8 mouse cellular contexts compared by ENCODE assay signal in genomic region chr4:33292409-33293370, GRCm38 (mm10). TPM values are rescaled to one million over a fixed set of nuclear protein-coding genes. Genes with fewer than 3 reads are reported as not detected.
DNase-seq lines count a peak whose midpoint lies in the region; ATAC-seq lines count a peak whose summit lies in the region.

No protein-coding gene starts in this region.

- H3K9me3 ChIP-seq in embryonic facial prominence, embryonic 15.5 days (replicated peaks): no peaks in the 10 kb centered on the region
- H3K9me3 ChIP-seq in heart, embryonic 16.5 days (replicated peaks; ENCODE audit: control insufficient read depth, low read length): no peaks in the 10 kb centered on the region
- no peaks in the 10 kb centered on the region for H3K9me3 ChIP-seq in lung, embryonic 15.5 days

- no peak overlapping the region for H3K27ac ChIP-seq in embryonic facial prominence, embryonic 15.5 days (replicated peaks)
- no peak overlapping the region for H3K27ac ChIP-seq in heart, embryonic 16.5 days (ENCODE audit: low read length)
- H3K27ac ChIP-seq in lung, embryonic 15.5 days: no peak overlapping the region

- WGBS in embryonic facial prominence, embryonic 15.5 days: 18% methylated on average over 16 of the region's 16 CpGs
- 22% methylated on average over 16 of the region's 16 CpGs for WGBS in heart, embryonic 16.5 days
- WGBS in large intestine, adult 2 months: 19% methylated on average over 16 of the region's 16 CpGs
- 17% methylated on average over 16 of the region's 16 CpGs for WGBS in lung, embryonic 15.5 days

- H3K4me1 ChIP-seq in embryonic facial prominence, embryonic 15.5 days: 0 out of 2 replicates have a peak, but pooled peaks cover 8% of the 10 kb centered on the region
- no peaks in the 10 kb centered on the region for H3K4me1 ChIP-seq in heart, embryonic 16.5 days (ENCODE audit: control insufficient read depth, insufficient read depth, low read length)
- H3K4me1 ChIP-seq in lung, embryonic 15.5 days: 0 out of 2 replicates have a peak, but pooled peaks cover 4% of the 10 kb centered on the region

- peak; percentile 73 to 80 for DNase-seq in CD8-positive naive resting alpha-beta T cell, adult 2 months (ENCODE audit: low read depth in 2 of 2, low spot score in 2 of 2)
- DNase-seq in adrenal gland, postnatal 25 days: peak; percentile 80
- DNase-seq in large intestine, adult 2 months (ENCODE audit: low read depth, low spot score): peak; percentile 46
- DNase-seq in retina, adult 2 months (ENCODE audit: low read depth, low spot score): peak; percentile 51
- DNase-seq in thymus, postnatal 36 days: peak; percentile 59 to 72

- H3K4me3 ChIP-seq in embryonic facial prominence, embryonic 15.5 days (replicated peaks): no peak overlapping the region
- peak overlapping the region; percentile 14; the same call in 1 of the 2 replicates for H3K4me3 ChIP-seq in heart, embryonic 16.5 days (ENCODE audit: low read length)
- no peak overlapping the region for H3K4me3 ChIP-seq in lung, embryonic 15.5 days

- H3K9ac ChIP-seq in embryonic facial prominence, embryonic 15.5 days: no peak overlapping the region
- H3K9ac ChIP-seq in heart, embryonic 16.5 days (ENCODE audit: low read length): no peak overlapping the region
- no peak overlapping the region for H3K9ac ChIP-seq in lung, embryonic 15.5 days

- H3K4me2 ChIP-seq in embryonic facial prominence, embryonic 15.5 days (replicated peaks): 0 out of 2 replicates have a peak overlapping the region, but pooled peaks have one; percentile 19
- peak overlapping the region; percentile 43 for H3K4me2 ChIP-seq in heart, embryonic 16.5 days (ENCODE audit: low read depth, low read length)
- H3K4me2 ChIP-seq in lung, embryonic 15.5 days: peak overlapping the region; percentile 22; the same call in 1 of the 2 replicates

- ATAC-seq in embryonic facial prominence, embryonic 15.5 days (ENCODE audit: insufficient number of reproducible peaks, low FRiP score, low TSS enrichment, low read depth): no peak
- no peak for ATAC-seq in heart, embryonic 16.5 days (replicated peaks; ENCODE audit: extremely low read depth, insufficient read depth, low FRiP score)
- no peak for ATAC-seq in lung, embryonic 15.5 days (ENCODE audit: borderline replicate concordance, extremely low read depth, low FRiP score, low TSS enrichment)

- H3K27me3 ChIP-seq in embryonic facial prominence, embryonic 15.5 days: no peaks in the 10 kb centered on the region
- H3K27me3 ChIP-seq in heart, embryonic 16.5 days (ENCODE audit: control insufficient read depth, insufficient read depth, low read length): 0 out of 2 replicates have a peak, but pooled peaks cover 2% of the 10 kb centered on the region
- no peaks in the 10 kb centered on the region for H3K27me3 ChIP-seq in lung, embryonic 15.5 days

- H3K36me3 ChIP-seq in embryonic facial prominence, embryonic 15.5 days: no peaks in the 10 kb centered on the region
- H3K36me3 ChIP-seq in heart, embryonic 16.5 days (ENCODE audit: control insufficient read depth, insufficient read depth): no peaks in the 10 kb centered on the region
- no peaks in the 10 kb centered on the region for H3K36me3 ChIP-seq in lung, embryonic 15.5 days

RNA-seq across cellular contexts. Expression of gene Pnrc1, which starts 2.7 kb away (rescaled TPM):
- 166 and 180 TPM in 2 replicates for total RNA-seq in adrenal gland, postnatal 25 days (2021)
- polyA plus RNA-seq in embryonic facial prominence, embryonic 15.5 days (2015; fragmentation: Nextera tagmentation; extraction: Ambion mirVana): 104 and 116 TPM in 2 replicates
- 77.8 and 86.2 TPM in 2 replicates for polyA plus RNA-seq in heart, embryonic 16.5 days (2015; fragmentation: Nextera tagmentation; extraction: Ambion mirVana)
- 51.9 and 81.2 TPM in 2 replicates for polyA plus RNA-seq in large intestine, adult 2 months (2012; rRNA removed)
- 122 and 129 TPM in 2 replicates for polyA plus RNA-seq in lung, embryonic 15.5 days (2015; fragmentation: Nextera tagmentation; extraction: Ambion mirVana)

RNA-seq across cellular contexts. Expression of gene Rngtt, which starts 17.4 kb away (rescaled TPM):
- 29.7 and 35.1 TPM in 2 replicates for total RNA-seq in adrenal gland, postnatal 25 days (2021)
- polyA plus RNA-seq in embryonic facial prominence, embryonic 15.5 days (2015; fragmentation: Nextera tagmentation; extraction: Ambion mirVana): 20.1 and 21.6 TPM in 2 replicates
- 15.1 and 16.4 TPM in 2 replicates for polyA plus RNA-seq in heart, embryonic 16.5 days (2015; fragmentation: Nextera tagmentation; extraction: Ambion mirVana)
- 2.0 and 2.5 TPM in 2 replicates for polyA plus RNA-seq in large intestine, adult 2 months (2012; rRNA removed)
- 23.3 and 25.4 TPM in 2 replicates for polyA plus RNA-seq in lung, embryonic 15.5 days (2015; fragmentation: Nextera tagmentation; extraction: Ambion mirVana)
